Mouse (Mus musculus) CH12.LX (cell line): ENCODE data around the gene Hsdl2.

Source experiments
- CHD1 ChIP-seq: IDR thresholded peaks from 2 replicates; pipeline ENCODE4 v1.6.1; 2012; ENCODE audit warnings: low read depth, low read length, improper control_type of control experiment, inconsistent platforms
- CHD2 ChIP-seq: IDR thresholded peaks from 2 replicates; pipeline ENCODE4 v1.6.1; 2011; ENCODE audit warnings: low read length, improper control_type of control experiment
- CTCF ChIP-seq, 2 experiments: IDR thresholded peaks in 1 of 2; conservative IDR thresholded peaks in 1 of 2; 2 replicates each; pipeline ENCODE4 v1.5.1; 2011 to 2012; ENCODE audit warnings: low read depth in 2 of 2, low read length in 2 of 2, improper control_type of control experiment in 1 of 2, inconsistent platforms in 1 of 2, mild to moderate bottlenecking in 1 of 2, moderate library complexity in 1 of 2
- E2F4 ChIP-seq: IDR thresholded peaks from 2 replicates; pipeline ENCODE4 v1.6.1; 2011; ENCODE audit warnings: low read depth, low read length, improper control_type of control experiment; ENCODE audit not compliant: insufficient replicate concordance
- EP300 ChIP-seq: IDR thresholded peaks from 2 replicates; pipeline ENCODE4 v1.6.1; 2011; ENCODE audit warnings: low read length, improper control_type of control experiment
- HCFC1 ChIP-seq: IDR thresholded peaks from 2 replicates; pipeline ENCODE4 v1.6.1; 2012; ENCODE audit warnings: low read depth, mild to moderate bottlenecking, inconsistent platforms, low read length, improper control_type of control experiment
- MAX ChIP-seq: IDR thresholded peaks from 2 replicates; pipeline ENCODE4 v1.6.1; 2011; ENCODE audit warnings: low read length, improper control_type of control experiment
- MXI1 ChIP-seq: IDR thresholded peaks from 2 replicates; pipeline ENCODE4 v1.6.1; 2011; ENCODE audit warnings: mild to moderate bottlenecking, low read depth, low read length, improper control_type of control experiment
- NELFE ChIP-seq: IDR thresholded peaks from 2 replicates; pipeline ENCODE4 v1.6.1; 2011; ENCODE audit warnings: low read depth, low read length, improper control_type of control experiment
- POLR2A ChIP-seq: IDR thresholded peaks from 2 replicates; pipeline ENCODE4 v1.6.1; 2011; ENCODE audit warnings: low read depth, mild to moderate bottlenecking, improper control_type of control experiment, low read length
- POLR2AphosphoS2 ChIP-seq: IDR thresholded peaks from 2 replicates; pipeline ENCODE4 v1.6.1; 2011; ENCODE audit warnings: low read depth, low read length, improper control_type of control experiment
- TCF12 ChIP-seq: IDR thresholded peaks from 2 replicates; pipeline ENCODE4 v1.6.1; 2014; ENCODE audit warnings: low read depth, mild to moderate bottlenecking, inconsistent platforms, low read length, improper control_type of control experiment
- ZC3H11A ChIP-seq: IDR thresholded peaks from 2 replicates; pipeline ENCODE4 v1.6.1; 2012; ENCODE audit warnings: low read depth, mild to moderate bottlenecking, inconsistent platforms, low read length, improper control_type of control experiment
- ZMIZ1 ChIP-seq: IDR thresholded peaks from 2 replicates; pipeline ENCODE4 v1.6.1; 2012; ENCODE audit warnings: low read depth, mild to moderate bottlenecking, inconsistent platforms, low read length, improper control_type of control experiment

GRCm38 (mm10) chr4:59533268-59533667, 48.1 kb upstream of the Hsdl2 start:
- TF ChIP-seq ZMIZ1 (no peak), EP300 (no peak), POLR2A (no peak), NELFE (no peak), HCFC1 (no peak), CHD2 (no peak), ZC3H11A (no peak), CTCF (conservative IDR thresholded peaks at IDR 0.05 in 1 of 2, IDR thresholded peaks at IDR 0.05 in 1 of 2; ENCODE audit: low read depth in 2 of 2, low read length in 2 of 2) (no peak), E2F4 (no peak), MAX (no peak), CHD1 (no peak), POLR2AphosphoS2 (no peak), TCF12 (no peak), MXI1 (no peak)
